Mouse (Mus musculus): Measurements from ENCODE around the gene Rapgef4. TPM values are rescaled to one million over a fixed set of nuclear protein-coding genes. Genes with fewer than 3 reads are reported as not detected.

Gene Rapgef4
- polyA plus RNA-seq, 1 experiment from 2014 or later: 3.0 TPM

DNA sequence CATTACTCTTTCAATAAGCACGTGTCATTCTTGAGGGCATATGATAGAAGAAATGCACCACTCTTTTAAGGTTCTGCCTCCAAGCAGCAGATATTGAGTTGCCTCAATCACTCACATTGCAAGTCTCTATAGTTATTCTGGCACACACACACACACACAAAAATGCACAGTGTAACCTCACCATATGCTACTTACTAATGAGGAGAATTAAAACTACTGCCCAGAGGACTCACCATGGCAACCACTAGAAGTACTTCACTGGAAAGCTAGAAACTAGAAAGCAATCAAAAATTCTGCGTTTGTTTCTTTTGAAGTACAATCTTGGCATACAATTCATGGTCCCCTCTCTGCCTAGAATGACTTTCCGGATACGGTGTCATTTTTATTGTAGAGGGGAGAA lies 29.8 kb upstream of the Rapgef4 start:
- no peak overlapping the region for H3K4me2 ChIP-seq (ENCODE audit: low read length)
- no peak for ATAC-seq (ENCODE audit: insufficient number of reproducible peaks, insufficient read depth, low FRiP score, low read depth)
- no peaks in the 10 kb centered on the region for H3K4me1 ChIP-seq (ENCODE audit: control insufficient read depth in 2 of 2, insufficient read depth in 2 of 2, low read length in 2 of 2)
- WGBS: 89% methylated on average over 4 of the region's 4 CpGs
- no peak overlapping the region for H3K4me3 ChIP-seq (ENCODE audit: control insufficient read depth in 1 of 2, insufficient read depth in 1 of 2, low read depth in 1 of 2, low read length in 2 of 2)
- H3K36me3 ChIP-seq (ENCODE audit: control insufficient read depth, insufficient read depth, low read length): no peaks in the 10 kb centered on the region
- no peaks in the 10 kb centered on the region for H3K27me3 ChIP-seq (ENCODE audit: control insufficient read depth, insufficient read depth, low read length)
- H3K27ac ChIP-seq (replicated peaks in 1 of 2; ENCODE audit: control insufficient read depth in 1 of 2, insufficient read depth in 1 of 2, low read depth in 2 of 2, low read length in 2 of 2): no peak overlapping the region
- no peak overlapping the region for H3K9ac ChIP-seq (ENCODE audit: low read length)
- H3K9me3 ChIP-seq (ENCODE audit: control insufficient read depth, low read length): no peaks in the 10 kb centered on the region

DNA sequence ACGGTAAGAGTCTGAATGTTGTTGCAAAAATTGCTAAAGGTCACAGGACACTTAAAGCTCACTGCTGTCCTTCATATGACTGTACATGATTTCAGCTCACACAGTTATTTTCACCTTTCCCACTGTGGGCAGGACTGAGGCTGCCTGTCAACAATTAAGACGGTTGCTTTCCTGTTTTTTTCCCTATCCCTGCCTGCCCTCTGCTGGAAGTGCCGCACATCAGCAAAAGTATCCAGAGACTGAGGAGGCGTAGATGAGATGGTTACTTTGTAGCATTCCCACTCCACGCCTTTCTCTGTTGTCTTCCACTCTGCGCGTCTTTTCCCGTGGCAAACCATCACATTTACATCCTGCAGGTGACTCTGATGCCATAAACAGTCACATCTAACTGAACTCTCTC lies 25.4 kb upstream of the Rapgef4 start:
- H3K27me3 ChIP-seq (ENCODE audit: control insufficient read depth, insufficient read depth, low read length): no peaks in the 10 kb centered on the region
- 23% methylated on average over 8 of the region's 8 CpGs for WGBS
- H3K36me3 ChIP-seq (ENCODE audit: control insufficient read depth, insufficient read depth, low read length): no peaks in the 10 kb centered on the region
- H3K9ac ChIP-seq (ENCODE audit: low read length): no peak overlapping the region
- no peak overlapping the region for H3K27ac ChIP-seq (replicated peaks in 1 of 2; ENCODE audit: control insufficient read depth in 1 of 2, insufficient read depth in 1 of 2, low read depth in 2 of 2, low read length in 2 of 2)
- ATAC-seq (ENCODE audit: insufficient number of reproducible peaks, insufficient read depth, low FRiP score, low read depth): no peak
- no peaks in the 10 kb centered on the region for H3K9me3 ChIP-seq (ENCODE audit: control insufficient read depth, low read length)
- no peak overlapping the region for H3K4me2 ChIP-seq (ENCODE audit: low read length)
- no peaks in the 10 kb centered on the region for H3K4me1 ChIP-seq (ENCODE audit: control insufficient read depth in 2 of 2, insufficient read depth in 2 of 2, low read length in 2 of 2)
- no peak overlapping the region for H3K4me3 ChIP-seq (ENCODE audit: control insufficient read depth in 1 of 2, insufficient read depth in 1 of 2, low read depth in 1 of 2, low read length in 2 of 2)

DNA sequence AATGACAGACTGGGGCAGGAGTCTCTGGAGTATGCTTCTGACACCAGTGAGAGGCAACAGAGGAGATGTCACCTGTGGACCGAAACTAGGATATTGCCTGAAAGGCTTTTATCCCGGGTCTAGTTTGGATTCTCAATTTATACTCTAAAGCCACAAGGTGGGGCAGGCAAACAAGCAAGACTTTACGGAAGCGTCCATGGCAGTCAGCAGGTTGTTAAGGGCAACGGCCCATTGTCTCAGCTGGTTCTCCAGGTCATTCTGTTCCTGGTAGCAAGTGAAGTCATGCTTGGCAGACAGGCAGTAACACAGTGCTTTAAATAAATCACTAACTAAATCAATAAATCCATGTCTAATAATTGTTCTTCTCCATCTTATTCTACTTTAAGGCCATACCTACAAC lies 24.6 kb upstream of the Rapgef4 start:
- Histone ChIP-seq H3K4me1 (ENCODE audit: control insufficient read depth in 2 of 2, insufficient read depth in 2 of 2, low read length in 2 of 2) (no peaks in the 10 kb centered on the region), H3K27me3 (ENCODE audit: control insufficient read depth, insufficient read depth, low read length) (no peaks in the 10 kb centered on the region), H3K36me3 (ENCODE audit: control insufficient read depth, insufficient read depth, low read length) (no peaks in the 10 kb centered on the region), H3K9ac (ENCODE audit: low read length) (no peak overlapping the region), H3K4me3 (ENCODE audit: control insufficient read depth in 1 of 2, insufficient read depth in 1 of 2, low read depth in 1 of 2, low read length in 2 of 2) (no peak overlapping the region), H3K9me3 (ENCODE audit: control insufficient read depth, low read length) (no peaks in the 10 kb centered on the region), H3K4me2 (ENCODE audit: low read length) (no peak overlapping the region), H3K27ac (replicated peaks in 1 of 2; ENCODE audit: control insufficient read depth in 1 of 2, insufficient read depth in 1 of 2, low read depth in 2 of 2, low read length in 2 of 2) (no peak overlapping the region)
- no peak for ATAC-seq (ENCODE audit: insufficient number of reproducible peaks, insufficient read depth, low FRiP score, low read depth)
- WGBS: 53% methylated on average over 5 of the region's 5 CpGs

DNA sequence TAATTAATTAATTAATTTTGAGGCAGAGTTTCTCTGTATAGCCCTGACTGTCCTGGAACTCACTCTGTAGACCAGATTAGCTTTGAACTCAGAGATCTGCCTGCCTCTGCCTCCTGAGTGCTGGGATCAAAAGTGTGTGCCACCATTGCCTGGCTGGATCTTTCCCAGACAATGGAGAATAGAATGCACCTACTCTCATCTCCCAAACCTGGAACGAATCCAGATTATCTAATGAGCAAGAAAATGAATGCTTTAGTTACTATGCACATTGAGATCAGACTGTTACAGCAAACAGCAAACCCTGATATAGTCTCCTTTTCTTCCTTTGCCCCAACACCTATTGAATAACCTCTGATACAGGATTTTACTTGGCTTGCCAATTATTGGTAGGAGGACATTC lies 23.1 kb upstream of the Rapgef4 start:
- H3K27ac ChIP-seq (replicated peaks in 1 of 2; ENCODE audit: control insufficient read depth in 1 of 2, insufficient read depth in 1 of 2, low read depth in 2 of 2, low read length in 2 of 2): no peak overlapping the region
- H3K9me3 ChIP-seq (ENCODE audit: control insufficient read depth, low read length): no peaks in the 10 kb centered on the region
- ATAC-seq (ENCODE audit: insufficient number of reproducible peaks, insufficient read depth, low FRiP score, low read depth): no peak
- H3K36me3 ChIP-seq (ENCODE audit: control insufficient read depth, insufficient read depth, low read length): no peaks in the 10 kb centered on the region
- no peak overlapping the region for H3K4me3 ChIP-seq (ENCODE audit: control insufficient read depth in 1 of 2, insufficient read depth in 1 of 2, low read depth in 1 of 2, low read length in 2 of 2)
- H3K9ac ChIP-seq (ENCODE audit: low read length): no peak overlapping the region
- no peak overlapping the region for H3K4me2 ChIP-seq (ENCODE audit: low read length)
- 68% methylated on average over 1 of the region's 1 CpGs for WGBS
- H3K4me1 ChIP-seq (ENCODE audit: control insufficient read depth in 2 of 2, insufficient read depth in 2 of 2, low read length in 2 of 2): no peaks in the 10 kb centered on the region
- no peaks in the 10 kb centered on the region for H3K27me3 ChIP-seq (ENCODE audit: control insufficient read depth, insufficient read depth, low read length)

DNA sequence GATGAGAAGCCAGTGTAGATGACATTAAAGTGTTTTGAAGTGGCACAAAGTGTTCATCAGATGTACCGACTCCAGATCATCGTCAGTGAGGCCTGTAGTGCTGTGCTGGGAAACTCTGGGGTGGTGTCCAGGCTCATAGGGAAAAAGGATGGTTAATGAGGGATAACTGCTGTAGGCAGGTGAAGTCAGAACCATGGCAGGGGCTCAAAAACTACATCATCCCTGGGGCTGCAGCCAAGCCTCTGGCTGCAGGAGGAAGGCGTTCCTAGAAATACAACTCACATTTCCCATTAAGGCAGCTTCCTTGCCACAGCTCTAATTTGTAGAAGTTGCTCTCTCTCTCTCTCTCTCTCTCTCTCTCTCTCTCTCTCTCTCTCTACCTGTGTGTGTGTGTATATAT lies 22.6 kb upstream of the Rapgef4 start:
- no peak; the same call in 1 of the 2 replicates for ATAC-seq (ENCODE audit: insufficient number of reproducible peaks, insufficient read depth, low FRiP score, low read depth)
- Histone ChIP-seq H3K36me3 (ENCODE audit: control insufficient read depth, insufficient read depth, low read length) (no peaks in the 10 kb centered on the region), H3K9me3 (ENCODE audit: control insufficient read depth, low read length) (no peaks in the 10 kb centered on the region), H3K4me1 (ENCODE audit: control insufficient read depth in 2 of 2, insufficient read depth in 2 of 2, low read length in 2 of 2) (no peaks in the 10 kb centered on the region), H3K27ac (replicated peaks in 1 of 2; ENCODE audit: control insufficient read depth in 1 of 2, insufficient read depth in 1 of 2, low read depth in 2 of 2, low read length in 2 of 2) (no peak overlapping the region), H3K9ac (ENCODE audit: low read length) (no peak overlapping the region), H3K4me3 (ENCODE audit: control insufficient read depth in 1 of 2, insufficient read depth in 1 of 2, low read depth in 1 of 2, low read length in 2 of 2) (no peak overlapping the region), H3K4me2 (ENCODE audit: low read length) (no peak overlapping the region), H3K27me3 (ENCODE audit: control insufficient read depth, insufficient read depth, low read length) (no peaks in the 10 kb centered on the region)
- 67% methylated on average over 3 of the region's 3 CpGs for WGBS

DNA sequence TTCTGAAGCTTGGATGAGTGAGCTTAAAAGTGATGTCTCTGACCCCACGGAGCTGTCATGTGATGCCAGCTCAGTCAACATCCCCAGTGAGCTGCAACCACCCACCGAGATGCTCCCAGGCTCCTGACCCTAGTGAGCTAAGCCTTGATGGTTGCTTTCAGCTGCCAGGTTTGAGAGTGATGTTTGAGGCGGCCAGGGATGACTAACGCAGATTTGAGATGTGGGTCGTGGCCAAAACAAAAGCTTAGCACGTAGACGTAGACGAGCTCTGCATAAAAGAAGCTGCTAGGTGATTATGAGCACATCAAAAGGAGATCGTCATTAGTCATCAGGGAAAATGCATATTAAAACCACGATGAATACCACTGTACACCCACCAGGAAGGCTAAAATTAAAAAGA lies 16.8 kb upstream of the Rapgef4 start:
- WGBS: 53% methylated on average over 10 of the region's 10 CpGs
- H3K36me3 ChIP-seq (ENCODE audit: control insufficient read depth, insufficient read depth, low read length): no peaks in the 10 kb centered on the region
- H3K27ac ChIP-seq (replicated peaks in 1 of 2; ENCODE audit: control insufficient read depth in 1 of 2, insufficient read depth in 1 of 2, low read depth in 2 of 2, low read length in 2 of 2): no peak overlapping the region
- H3K4me3 ChIP-seq (ENCODE audit: control insufficient read depth in 1 of 2, insufficient read depth in 1 of 2, low read depth in 1 of 2, low read length in 2 of 2): no peak overlapping the region
- no peaks in the 10 kb centered on the region for H3K9me3 ChIP-seq (ENCODE audit: control insufficient read depth, low read length)
- H3K4me2 ChIP-seq (ENCODE audit: low read length): no peak overlapping the region
- no peak for ATAC-seq (ENCODE audit: insufficient number of reproducible peaks, insufficient read depth, low FRiP score, low read depth)
- H3K4me1 ChIP-seq (ENCODE audit: control insufficient read depth in 2 of 2, insufficient read depth in 2 of 2, low read length in 2 of 2): no peaks in the 10 kb centered on the region
- no peak overlapping the region for H3K9ac ChIP-seq (ENCODE audit: low read length)
- H3K27me3 ChIP-seq (ENCODE audit: control insufficient read depth, insufficient read depth, low read length): no peaks in the 10 kb centered on the region

DNA sequence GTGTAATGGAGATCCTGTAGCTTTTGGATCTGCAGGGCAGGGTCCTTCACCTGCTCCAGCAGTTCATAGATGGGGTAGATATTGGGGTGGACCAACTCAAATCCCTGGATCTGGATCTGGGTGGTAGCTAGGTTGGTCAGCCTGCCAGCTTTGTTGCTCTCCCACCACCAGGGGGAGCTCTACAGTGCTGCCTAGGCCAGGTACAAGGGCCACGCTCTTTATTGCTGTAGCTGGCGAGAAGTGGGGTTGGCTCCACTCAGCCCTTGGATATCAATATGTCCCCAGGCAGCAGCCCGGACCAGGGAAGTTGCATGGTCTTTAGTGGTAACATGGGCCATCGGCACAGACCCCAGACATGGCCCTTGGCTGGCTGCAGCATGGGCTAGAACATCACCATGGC lies 15.6 kb upstream of the Rapgef4 start:
- no peaks in the 10 kb centered on the region for H3K36me3 ChIP-seq (ENCODE audit: control insufficient read depth, insufficient read depth, low read length)
- no peak overlapping the region for H3K9ac ChIP-seq (ENCODE audit: low read length)
- 86% methylated on average over 4 of the region's 4 CpGs for WGBS
- no peak for ATAC-seq (ENCODE audit: insufficient number of reproducible peaks, insufficient read depth, low FRiP score, low read depth)
- H3K9me3 ChIP-seq (ENCODE audit: control insufficient read depth, low read length): no peaks in the 10 kb centered on the region
- no peak overlapping the region for H3K4me3 ChIP-seq (ENCODE audit: control insufficient read depth in 1 of 2, insufficient read depth in 1 of 2, low read depth in 1 of 2, low read length in 2 of 2)
- no peaks in the 10 kb centered on the region for H3K4me1 ChIP-seq (ENCODE audit: control insufficient read depth in 2 of 2, insufficient read depth in 2 of 2, low read length in 2 of 2)
- no peak overlapping the region for H3K4me2 ChIP-seq (ENCODE audit: low read length)
- H3K27ac ChIP-seq (replicated peaks in 1 of 2; ENCODE audit: control insufficient read depth in 1 of 2, insufficient read depth in 1 of 2, low read depth in 2 of 2, low read length in 2 of 2): no peak overlapping the region
- no peaks in the 10 kb centered on the region for H3K27me3 ChIP-seq (ENCODE audit: control insufficient read depth, insufficient read depth, low read length)

DNA sequence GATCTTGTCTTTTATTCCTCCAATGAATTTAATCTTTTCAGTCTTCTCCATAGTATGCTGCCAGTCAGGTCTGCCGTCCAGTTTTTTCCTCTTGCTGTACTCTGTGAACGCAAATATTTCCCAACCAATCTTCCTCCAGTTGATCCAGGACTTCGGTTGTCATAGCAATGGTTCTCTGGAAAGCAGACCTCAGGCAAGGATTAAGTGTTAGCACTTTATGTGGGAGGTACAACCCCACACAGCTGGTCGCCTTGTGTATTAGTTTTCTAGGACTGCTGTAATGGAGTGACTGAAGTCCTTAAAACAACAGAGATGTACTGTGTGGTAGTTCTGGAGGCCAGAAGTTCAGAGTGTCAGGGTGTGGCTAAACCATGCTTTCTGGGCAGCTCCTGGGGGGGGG lies 14.3 kb upstream of the Rapgef4 start:
- ATAC-seq (ENCODE audit: insufficient number of reproducible peaks, insufficient read depth, low FRiP score, low read depth): no peak
- WGBS: 74% methylated on average over 4 of the region's 4 CpGs

More for the DNA sequence above, 14.3 kb upstream of the Rapgef4 start:
- Histone ChIP-seq H3K9me3 (ENCODE audit: control insufficient read depth, low read length) (no peaks in the 10 kb centered on the region), H3K4me1 (ENCODE audit: control insufficient read depth in 2 of 2, insufficient read depth in 2 of 2, low read length in 2 of 2) (no peaks in the 10 kb centered on the region), H3K4me3 (ENCODE audit: control insufficient read depth in 1 of 2, insufficient read depth in 1 of 2, low read depth in 1 of 2, low read length in 2 of 2) (no peak overlapping the region), H3K27ac (replicated peaks in 1 of 2; ENCODE audit: control insufficient read depth in 1 of 2, insufficient read depth in 1 of 2, low read depth in 2 of 2, low read length in 2 of 2) (no peak overlapping the region), H3K36me3 (ENCODE audit: control insufficient read depth, insufficient read depth, low read length) (no peaks in the 10 kb centered on the region), H3K4me2 (ENCODE audit: low read length) (no peak overlapping the region), H3K27me3 (ENCODE audit: control insufficient read depth, insufficient read depth, low read length) (no peaks in the 10 kb centered on the region), H3K9ac (ENCODE audit: low read length) (no peak overlapping the region)
